Mouse (Mus musculus) neural tube, embryonic 15.5 days (tissue): ENCODE results near the gene Nsun2. TPM values are rescaled to one million over a fixed set of nuclear protein-coding genes. Genes with fewer than 3 reads are reported as not detected.

Experiments
- polyA plus RNA-seq: library from polyadenylated mRNA; unstranded; fragments of >200 nt; fragmentation: Nextera tagmentation; extraction: Ambion mirVana; gene quantifications from 2 replicates; pipeline ENCODE4 v1.2.1, GENCODE M21; 2015

Nsun2 gene
- polyA plus RNA-seq, 1 experiment from 2014 or later = 74.6 TPM

Other genes with a start within 250 kb of the Nsun2 start
- gene Tent4a, start 871 bp downstream of the Nsun2 start, polyA plus RNA-seq = 6.2 and 6.5 TPM in 2 replicates
- gene Srd5a1, start 77.7 kb downstream of the Nsun2 start, polyA plus RNA-seq = 26.4 and 27.5 TPM in 2 replicates
- gene Ube2ql1, start 206.1 kb downstream of the Nsun2 start, polyA plus RNA-seq = 36.3 and 40.6 TPM in 2 replicates